Mouse (Mus musculus) liver, adult 2 months (tissue): Measurements from ENCODE around the gene Ctss.

Experiments
- CTCF ChIP-seq: fragments of 200-500 bp; IDR thresholded peaks from 2 replicates; pipeline ENCODE4 v1.5.1; 2011; ENCODE audit warnings: low read depth, low read length, control low read depth
- POLR2A ChIP-seq: fragments of 200-500 bp; IDR thresholded peaks from 2 replicates; pipeline ENCODE4 v1.6.1; 2011; ENCODE audit warnings: low read length, control low read depth; ENCODE audit not compliant: insufficient read depth; ENCODE audit errors: extremely low read depth

DNA sequence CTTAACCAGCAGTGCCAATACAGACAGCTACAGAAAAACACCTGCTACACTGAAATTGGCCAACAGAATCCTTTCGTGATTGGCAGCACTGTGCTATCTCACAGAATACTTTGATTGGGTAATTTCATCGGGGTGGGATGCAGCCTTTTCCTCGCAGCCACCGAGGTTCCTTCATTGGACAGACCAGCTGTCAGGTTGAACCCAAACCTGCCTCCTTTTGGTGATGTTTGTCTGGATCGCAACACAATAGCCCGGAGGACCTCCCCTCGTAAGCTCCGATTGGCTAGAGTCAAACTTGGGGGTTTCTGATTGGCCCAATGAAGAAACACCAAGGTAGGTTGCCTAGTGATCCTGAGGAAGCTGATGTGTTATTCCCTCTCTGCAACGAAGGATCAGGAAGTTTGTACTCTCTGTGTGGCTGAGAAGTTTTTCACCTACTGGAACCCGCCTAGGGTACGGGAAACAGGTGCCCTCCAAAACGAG is 62.1 kb downstream of the Ctss start, which contains the start of gene Golph3l:
- TF ChIP-seq CTCF (no peak), POLR2A (no peak)
